Mouse (Mus musculus): Measurements from ENCODE around the gene Acox3. TPM values are rescaled to one million over a fixed set of nuclear protein-coding genes. Genes with fewer than 3 reads are reported as not detected.

The Acox3 gene
- polyA plus RNA-seq (2012; rRNA removed; ENCODE audit: low replicate concordance), result 43.5 and 54.1 TPM in 2 replicates

GRCm38 (mm10) chr5:35582445-35583220, at the start of gene Acox3:
Gene Acox3 (plus strand): TSS chr5:35583040.

GRCm38 (mm10) chr5:35574653-35575599, 7.9 kb upstream of the Acox3 start, which contains the start of gene Trmt44:
Gene Trmt44 (minus strand): TSS chr5:35575070.

Other genes with a start within 250 kb of the Acox3 start
- gene Hmx1, start 193.9 kb upstream of the Acox3 start, polyA plus RNA-seq (2012; rRNA removed; ENCODE audit: low replicate concordance), result not detected in 2 replicates
- gene Cpz, start 57.3 kb upstream of the Acox3 start, polyA plus RNA-seq (2012; rRNA removed; ENCODE audit: low replicate concordance), result 20.7 and 28.5 TPM in 2 replicates
- gene Trmt44, start 8.0 kb upstream of the Acox3 start, polyA plus RNA-seq (2012; rRNA removed; ENCODE audit: low replicate concordance), result 5.4 and 5.6 TPM in 2 replicates
- gene Htra3, start 96.7 kb downstream of the Acox3 start, polyA plus RNA-seq (2012; rRNA removed; ENCODE audit: low replicate concordance), result 347 and 526 TPM in 2 replicates
- 17.1 and 25.6 TPM in 2 replicates for gene Sh3tc1, start 156.9 kb downstream of the Acox3 start, polyA plus RNA-seq (2012; rRNA removed; ENCODE audit: low replicate concordance)
- gene Ablim2, start 174.8 kb downstream of the Acox3 start, polyA plus RNA-seq (2012; rRNA removed; ENCODE audit: low replicate concordance), result 12.6 and 23.9 TPM in 2 replicates

Measured in mammary gland, adult 2 months (tissue).